Mouse (Mus musculus) limb, embryonic 14.5 days (tissue): ENCODE data around the gene Moxd1. TPM values are rescaled to one million over a fixed set of nuclear protein-coding genes. Genes with fewer than 3 reads are reported as not detected.
A peak's percentile ranks its signal among the peaks of the same experiment; 100 is the strongest.

Experiments
- ATAC-seq: fragments of 200-750 bp; cut with Nextera tagmentation; 2 replicates; pipeline ENCODE4 v1.8.0; 2017; ENCODE audit warnings: low read depth, moderate number of reproducible peaks, moderate TSS enrichment; ENCODE audit not compliant: low FRiP score
- DNase-seq: peaks from one replicate; pipeline ENCODE4 v3.0.0-alpha.2; 2015; ENCODE audit warnings: low spot score
- H3K27ac ChIP-seq: fragments of 300-500 bp; sonication (generic); replicated peaks from 2 replicates; pipeline ENCODE4 v1.5.1; 2014; ENCODE audit warnings: low read depth, mild to moderate bottlenecking, low read length, moderate library complexity, mixed read lengths
- H3K27me3 ChIP-seq: fragments of 300-500 bp; sonication (generic); 2 replicates; pipeline ENCODE4 v1.6.1; 2014; ENCODE audit warnings: low read length, mixed read lengths; ENCODE audit not compliant: control insufficient read depth, insufficient read depth
- H3K36me3 ChIP-seq: fragments of 300-500 bp; sonication (generic); 2 replicates; pipeline ENCODE4 v1.6.1; 2014; ENCODE audit warnings: mild to moderate bottlenecking, low read length, moderate library complexity, mixed read lengths; ENCODE audit not compliant: control insufficient read depth, insufficient read depth
- H3K4me1 ChIP-seq: fragments of 300-500 bp; sonication (generic); 2 replicates; pipeline ENCODE4 v1.6.1; 2014; ENCODE audit warnings: antibody characterized with exemption, low read length, mixed read lengths; ENCODE audit not compliant: control insufficient read depth, insufficient read depth
- H3K4me2 ChIP-seq: fragments of 300-500 bp; sonication (generic); replicated peaks from 2 replicates; pipeline ENCODE4 v1.6.1; 2014; ENCODE audit warnings: low read depth, mild to moderate bottlenecking, low read length, moderate library complexity; ENCODE audit not compliant: severe bottlenecking
- H3K4me3 ChIP-seq: fragments of 300-500 bp; sonication (generic); replicated peaks from 2 replicates; pipeline ENCODE4 v1.5.1; 2014; ENCODE audit warnings: low read length
- H3K9ac ChIP-seq: fragments of 300-500 bp; sonication (generic); 2 replicates; pipeline ENCODE4 v1.6.1; 2014; ENCODE audit warnings: mild to moderate bottlenecking, low read depth, low read length, moderate library complexity; ENCODE audit not compliant: severe bottlenecking
- H3K9me3 ChIP-seq: fragments of 300-500 bp; sonication (generic); 2 replicates; pipeline ENCODE4 v1.6.1; 2016; ENCODE audit warnings: low read length; ENCODE audit not compliant: control insufficient read depth
- POLR2A ChIP-seq: fragments of 200-500 bp; IDR thresholded peaks from 2 replicates; pipeline ENCODE4 v1.8.0; 2012; ENCODE audit warnings: inconsistent platforms, mild to moderate bottlenecking, moderate library complexity, borderline replicate concordance; ENCODE audit not compliant: insufficient read depth, insufficient read length; ENCODE audit errors: extremely low read depth
- WGBS: fragments of 180-500 bp; shearing (Covaris S2); extraction: QIAGEN DNeasy Blood & Tissue Kit; methylation state at CpG from one replicate; pipeline ENCODE4 v1.1.7; 2014; 5-methylcytosine and 5-hydroxymethylcytosine counted together
- polyA plus RNA-seq, 2 experiments: library from polyadenylated mRNA; depleted of rRNA in 1 of 2; stranded (reverse) in 1 of 2; unstranded in 1 of 2; fragments of >200 nt; fragmentation: Nextera tagmentation in 1 of 2; extraction: Ambion mirVana in 1 of 2; gene quantifications; 2 replicates each; pipeline versions ENCODE4 v1.2.1 to v1.2.3; 2012 to 2014

The Moxd1 gene
- polyA plus RNA-seq, 2 experiments = 24.2 to 34.5 TPM

DNA sequence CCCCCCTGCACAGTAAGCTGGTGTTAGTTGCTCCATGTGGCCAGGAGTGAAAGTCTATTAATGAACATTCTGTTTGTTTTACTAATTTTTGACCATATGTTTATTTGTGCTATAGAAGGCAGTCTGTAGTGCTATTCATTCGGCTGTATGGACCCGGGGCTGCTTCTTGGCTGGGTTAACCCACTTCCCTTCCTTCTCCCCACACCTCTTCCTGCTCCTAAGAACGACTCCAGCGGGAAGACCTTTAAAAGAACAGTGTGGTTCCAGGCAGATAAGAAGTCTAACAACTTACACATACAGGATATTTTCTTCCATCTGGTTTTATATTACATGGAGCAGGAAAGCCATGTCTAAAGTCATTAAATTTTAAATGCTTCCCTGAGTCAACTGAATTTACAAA is 73.3 kb downstream of the Moxd1 start:
- TF ChIP-seq POLR2A = no peak
- Histone ChIP-seq H3K9ac (no peak overlapping the region), H3K27ac (no peak overlapping the region), H3K36me3 (no peaks in the 10 kb centered on the region), H3K4me2 (no peak overlapping the region), H3K4me3 (no peak overlapping the region), H3K27me3 (no peaks in the 10 kb centered on the region), H3K9me3 (no peaks in the 10 kb centered on the region), H3K4me1 (0 out of 2 replicates have a peak, but pooled peaks cover 3% of the 10 kb centered on the region)
- peak; percentile 34; the same call in 1 of the 2 replicates for ATAC-seq
- DNase-seq = no peak
- 34% methylated on average over 4 of the region's 4 CpGs for WGBS

DNA sequence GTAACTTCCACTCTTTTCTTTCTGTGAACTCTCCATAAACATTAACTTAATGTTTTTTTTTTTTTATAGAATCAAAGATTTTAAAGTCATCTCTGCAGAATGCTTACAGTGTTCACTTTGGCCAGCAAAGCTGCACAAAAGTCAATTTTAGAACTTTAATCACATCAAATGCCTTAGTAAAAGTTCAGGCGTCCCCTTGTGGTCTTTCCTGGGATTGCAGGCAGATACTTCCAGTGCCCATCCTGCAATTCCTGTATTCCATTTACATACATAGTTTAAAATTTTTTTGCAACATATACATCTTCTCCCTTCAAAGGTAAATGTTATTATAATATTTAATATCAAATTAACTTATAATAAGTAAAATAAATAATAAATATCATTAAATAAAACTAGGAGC is 74.5 kb downstream of the Moxd1 start:
- no peak overlapping the region for H3K4me2 ChIP-seq
- no peak overlapping the region for H3K9ac ChIP-seq
- TF ChIP-seq POLR2A = no peak
- 0% methylated on average over 1 of the region's 1 CpGs for WGBS
- H3K27me3 ChIP-seq = no peaks in the 10 kb centered on the region
- no peaks in the 10 kb centered on the region for H3K36me3 ChIP-seq
- no peak overlapping the region for H3K27ac ChIP-seq
- ATAC-seq (no peak), DNase-seq (peak; percentile 88)
- H3K4me1 ChIP-seq = 0 out of 2 replicates have a peak, but pooled peaks cover 3% of the 10 kb centered on the region
- H3K9me3 ChIP-seq = no peaks in the 10 kb centered on the region
- H3K4me3 ChIP-seq = no peak overlapping the region

DNA sequence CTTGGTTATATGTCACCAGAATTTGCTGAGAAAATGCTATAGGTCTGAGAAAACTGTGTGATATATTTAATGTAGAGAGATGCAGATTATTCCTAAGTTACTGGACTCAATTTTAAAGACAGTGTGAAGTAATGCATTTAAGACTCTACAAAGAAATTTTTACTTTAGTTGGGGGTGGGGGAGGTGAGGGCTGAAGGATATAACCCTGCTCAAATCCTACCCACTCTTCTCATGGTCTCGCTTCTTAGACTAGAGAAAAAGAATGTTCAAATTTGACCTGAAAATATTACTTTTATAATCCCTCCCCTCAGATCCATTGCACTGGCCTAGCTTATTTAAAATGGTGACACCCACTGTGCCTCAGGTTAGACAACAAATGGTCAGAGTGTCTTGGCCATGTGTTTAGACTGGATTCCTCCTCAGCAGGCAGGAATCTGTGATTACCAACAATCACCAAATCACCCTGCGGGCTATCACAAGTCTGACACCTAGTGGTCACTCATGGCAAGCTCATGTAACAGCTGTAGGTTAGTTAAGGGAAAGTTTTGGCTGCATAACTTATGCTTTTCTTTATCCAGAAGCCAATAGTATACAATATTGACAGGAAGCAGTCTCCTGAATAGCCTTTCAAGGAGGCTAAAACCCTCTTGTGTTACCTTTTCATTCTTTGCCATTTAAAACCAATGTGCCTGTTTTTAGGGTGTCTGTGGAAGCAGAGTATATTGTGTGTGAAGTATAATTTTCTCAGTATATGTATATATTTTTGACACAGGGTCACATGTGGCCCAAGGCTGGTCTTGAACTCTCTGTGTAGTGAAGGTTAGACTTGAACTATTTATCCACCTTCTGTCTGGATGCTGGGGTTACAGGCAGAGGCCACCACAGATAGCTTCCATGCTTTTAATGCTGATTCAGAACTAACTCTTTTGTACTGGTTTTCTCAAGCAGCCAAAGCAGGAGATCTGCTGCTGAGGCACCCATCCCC is 75.2 kb downstream of the Moxd1 start:
- no peaks in the 10 kb centered on the region for H3K9me3 ChIP-seq
- H3K4me3 ChIP-seq = no peak overlapping the region
- no peak overlapping the region for H3K9ac ChIP-seq
- no peak for TF ChIP-seq POLR2A
- H3K4me1 ChIP-seq = 0 out of 2 replicates have a peak, but pooled peaks cover 3% of the 10 kb centered on the region
- H3K27ac ChIP-seq = no peak overlapping the region
- ATAC-seq (0 out of 2 replicates have a peak, but pooled peaks have one; percentile 37), DNase-seq (peak; percentile 79)
- 48% methylated on average over 2 of the region's 2 CpGs for WGBS
- no peaks in the 10 kb centered on the region for H3K27me3 ChIP-seq
- no peak overlapping the region for H3K4me2 ChIP-seq
- H3K36me3 ChIP-seq = no peaks in the 10 kb centered on the region

DNA sequence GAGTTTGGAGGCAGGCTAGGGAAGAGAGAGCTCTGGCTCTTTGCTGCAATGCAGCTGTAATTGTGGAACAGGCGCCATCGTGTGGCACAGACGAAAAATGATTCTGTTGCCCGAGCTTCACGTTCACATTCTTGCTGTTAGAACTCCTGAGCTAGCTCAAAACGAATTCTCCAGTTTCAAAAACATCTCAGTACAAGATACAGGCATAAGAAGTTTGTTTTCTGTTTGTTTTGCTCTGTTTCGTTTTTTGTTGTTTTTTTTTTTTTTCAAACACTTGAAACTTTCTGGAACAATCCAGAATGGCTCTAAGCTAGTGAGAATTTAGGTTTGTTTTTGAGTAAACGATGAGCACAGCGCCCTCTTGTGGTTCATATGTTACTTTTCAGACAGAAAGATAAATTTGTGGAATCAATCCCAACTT is 88.9 kb downstream of the Moxd1 start:
- Histone ChIP-seq H3K27ac (no peak overlapping the region), H3K4me1 (no peaks in the 10 kb centered on the region), H3K4me3 (no peak overlapping the region), H3K9me3 (no peaks in the 10 kb centered on the region), H3K4me2 (peak overlapping the region; percentile 33), H3K27me3 (no peaks in the 10 kb centered on the region), H3K36me3 (no peaks in the 10 kb centered on the region), H3K9ac (no peak overlapping the region)
- no peak for TF ChIP-seq POLR2A
- under 1% methylated on average over 9 of the region's 9 CpGs for WGBS
- DNase-seq (peak; percentile 89), ATAC-seq (no peak; the same call in 1 of the 2 replicates)

DNA sequence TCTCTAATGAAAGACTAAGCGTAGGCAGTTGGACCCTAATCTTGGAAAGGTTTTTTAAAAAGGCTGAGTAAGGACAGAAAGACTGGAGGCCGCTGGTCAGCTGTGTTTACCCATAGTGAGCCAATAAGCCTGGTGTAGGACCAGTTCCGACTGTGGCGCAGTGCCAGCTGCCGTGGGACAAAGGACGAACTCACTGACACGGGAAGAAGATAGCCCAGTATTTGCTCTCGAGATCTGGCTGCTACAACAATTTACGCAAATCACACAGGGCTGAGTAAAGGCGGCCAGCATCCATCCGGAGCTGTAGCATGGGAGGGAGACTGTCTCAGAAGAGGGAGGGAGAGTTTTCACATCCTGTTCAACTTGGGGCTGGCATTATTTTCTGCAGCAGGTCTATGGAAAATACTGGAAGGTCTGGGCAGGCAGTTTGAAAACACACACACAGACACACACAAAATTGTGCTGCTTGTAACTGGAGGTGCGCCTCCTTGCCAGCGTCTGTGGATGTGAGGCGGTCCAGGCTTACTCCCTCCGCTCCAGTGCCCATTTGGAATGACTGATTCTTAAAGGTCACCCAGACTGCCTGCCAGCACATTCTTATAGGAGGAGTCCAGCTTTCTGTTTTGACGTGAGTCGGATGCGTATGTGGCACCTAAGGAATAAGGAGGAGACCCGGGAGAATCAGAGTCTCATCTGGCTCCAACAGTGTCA is 94.0 kb downstream of the Moxd1 start:
- no peak overlapping the region for H3K4me2 ChIP-seq

More for the DNA sequence above, 94.0 kb downstream of the Moxd1 start:
- H3K9me3 ChIP-seq = no peaks in the 10 kb centered on the region
- no peak for DNase-seq
- H3K27ac ChIP-seq = no peak overlapping the region
- H3K27me3 ChIP-seq = no peaks in the 10 kb centered on the region
- H3K4me3 ChIP-seq = no peak overlapping the region
- no peak overlapping the region for H3K9ac ChIP-seq
- WGBS = 71% methylated on average over 19 of the region's 19 CpGs
- ATAC-seq = no peak
- no peak for TF ChIP-seq POLR2A
- H3K36me3 ChIP-seq = no peaks in the 10 kb centered on the region
- H3K4me1 ChIP-seq = no peaks in the 10 kb centered on the region
